Mouse (Mus musculus) limb, embryonic 11.5 days (tissue): ENCODE results near the gene Rps26. TPM values are rescaled to one million over a fixed set of nuclear protein-coding genes. Genes with fewer than 3 reads are reported as not detected.

Experiments
- ATAC-seq: fragments of 200-750 bp; cut with Nextera tagmentation; 2 replicates; pipeline ENCODE4 v1.8.0; 2017; ENCODE audit warnings: low read depth; ENCODE audit not compliant: insufficient number of reproducible peaks, low FRiP score, low TSS enrichment
- DNase-seq: peaks from one replicate; pipeline ENCODE4 v3.0.0-alpha.2; 2015; ENCODE audit warnings: low spot score
- H3K27ac ChIP-seq: fragments of 300-500 bp; sonication (generic); replicated peaks from 2 replicates; pipeline ENCODE4 v1.5.1; 2014; ENCODE audit warnings: low read depth, mild to moderate bottlenecking, low read length
- H3K27me3 ChIP-seq: fragments of 300-500 bp; sonication (generic); 2 replicates; pipeline ENCODE4 v1.6.1; 2014; ENCODE audit warnings: mild to moderate bottlenecking, low read length, mixed read lengths; ENCODE audit not compliant: control insufficient read depth, insufficient read depth
- H3K36me3 ChIP-seq: fragments of 300-500 bp; sonication (generic); 2 replicates; pipeline ENCODE4 v1.6.1; 2014; ENCODE audit warnings: mild to moderate bottlenecking, low read length, moderate library complexity, mixed read lengths; ENCODE audit not compliant: control insufficient read depth, insufficient read depth
- H3K4me1 ChIP-seq: fragments of 300-500 bp; sonication (generic); 2 replicates; pipeline ENCODE4 v1.6.1; 2014; ENCODE audit warnings: low read length, mixed read lengths; ENCODE audit not compliant: control insufficient read depth, insufficient read depth
- H3K4me2 ChIP-seq: fragments of 300-500 bp; sonication (generic); 2 replicates; pipeline ENCODE4 v1.6.1; 2014; ENCODE audit warnings: low read depth, mild to moderate bottlenecking, moderate library complexity; ENCODE audit not compliant: severe bottlenecking
- H3K4me3 ChIP-seq: fragments of 300-500 bp; sonication (generic); 2 replicates; pipeline ENCODE4 v1.5.1; 2014; ENCODE audit warnings: low read depth, low read length
- H3K9ac ChIP-seq: fragments of 300-500 bp; sonication (generic); 2 replicates; pipeline ENCODE4 v1.6.1; 2014; ENCODE audit warnings: mild to moderate bottlenecking, low read length
- H3K9me3 ChIP-seq: fragments of 300-500 bp; sonication (generic); 2 replicates; pipeline ENCODE4 v1.6.1; 2016; ENCODE audit warnings: low read length; ENCODE audit not compliant: control insufficient read depth
- WGBS: fragments of 180-500 bp; shearing (Covaris S2); extraction: QIAGEN DNeasy Blood & Tissue Kit; methylation state at CpG from one replicate; pipeline ENCODE4 v1.1.7; 2014; 5-methylcytosine and 5-hydroxymethylcytosine counted together
- polyA plus RNA-seq: library from polyadenylated mRNA; unstranded; fragments of >200 nt; fragmentation: Nextera tagmentation; extraction: Ambion mirVana; gene quantifications from 2 replicates; pipeline ENCODE4 v1.2.1, GENCODE M21; 2014

Gene Rps26
- polyA plus RNA-seq, 1 experiment from 2014 or later, result 831 TPM

DNA sequence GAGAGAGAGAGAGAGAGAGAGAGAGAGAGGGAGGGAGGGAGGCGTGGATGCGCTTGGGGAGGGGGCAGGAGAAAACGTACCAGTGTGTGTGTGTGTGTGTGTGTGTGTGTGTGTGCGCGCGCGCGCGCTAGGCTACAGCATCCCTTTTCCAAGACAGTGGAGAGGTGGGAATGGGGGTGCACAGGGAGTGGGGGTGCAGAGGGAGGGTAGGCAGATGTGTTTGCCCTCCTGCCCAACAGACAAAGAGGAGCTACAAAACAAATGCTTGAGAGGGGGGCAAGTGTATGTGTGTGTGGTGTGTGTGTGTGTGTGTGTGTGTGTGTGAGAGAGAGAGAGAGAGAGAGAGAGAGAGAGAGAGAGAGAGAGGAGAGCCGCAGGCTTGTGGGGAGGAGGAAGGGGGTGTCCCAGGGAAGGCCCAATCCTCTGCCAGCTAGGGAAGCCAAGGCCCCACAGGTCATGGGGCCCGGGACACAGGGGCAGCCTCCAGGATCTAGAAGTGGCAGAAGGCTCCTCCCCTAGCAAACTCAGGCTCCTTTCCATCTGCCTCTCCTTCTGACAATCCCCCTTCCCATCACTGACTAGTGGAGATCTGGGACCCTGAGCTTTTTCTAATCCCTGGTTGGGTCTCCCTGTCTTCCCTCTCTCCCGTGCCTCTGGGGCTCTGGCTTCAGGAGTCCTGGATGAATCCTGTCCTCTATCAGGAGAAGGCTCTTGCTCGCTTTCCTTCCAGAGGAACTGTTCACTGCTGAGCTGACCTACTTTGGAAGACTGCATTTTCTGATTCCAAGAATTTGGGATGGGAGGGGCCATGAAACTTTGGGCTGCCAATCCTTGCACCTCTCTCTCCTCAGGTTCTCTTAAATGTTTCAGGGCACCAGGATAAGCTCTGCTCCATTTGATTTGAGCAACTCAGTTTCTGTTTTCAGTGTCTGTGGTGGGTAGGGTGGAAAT, 19.9 kb upstream of the Rps26 start:
- Histone ChIP-seq H3K27ac (no peak overlapping the region), H3K4me1 (peaks cover 4% of the 10 kb centered on the region; the same call in 1 of the 2 replicates), H3K27me3 (no peaks in the 10 kb centered on the region), H3K4me2 (peak overlapping the region; percentile 72), H3K4me3 (peak overlapping the region; percentile 48), H3K9me3 (no peaks in the 10 kb centered on the region), H3K9ac (peak overlapping the region; percentile 43; the same call in 1 of the 2 replicates), H3K36me3 (no peaks in the 10 kb centered on the region)
- 7% methylated on average over 12 of the region's 13 CpGs for whole genome bisulfite sequencing
- ATAC-seq (peak; percentile 65; the same call in 1 of the 2 replicates), DNase-seq (peak; percentile 54)

DNA sequence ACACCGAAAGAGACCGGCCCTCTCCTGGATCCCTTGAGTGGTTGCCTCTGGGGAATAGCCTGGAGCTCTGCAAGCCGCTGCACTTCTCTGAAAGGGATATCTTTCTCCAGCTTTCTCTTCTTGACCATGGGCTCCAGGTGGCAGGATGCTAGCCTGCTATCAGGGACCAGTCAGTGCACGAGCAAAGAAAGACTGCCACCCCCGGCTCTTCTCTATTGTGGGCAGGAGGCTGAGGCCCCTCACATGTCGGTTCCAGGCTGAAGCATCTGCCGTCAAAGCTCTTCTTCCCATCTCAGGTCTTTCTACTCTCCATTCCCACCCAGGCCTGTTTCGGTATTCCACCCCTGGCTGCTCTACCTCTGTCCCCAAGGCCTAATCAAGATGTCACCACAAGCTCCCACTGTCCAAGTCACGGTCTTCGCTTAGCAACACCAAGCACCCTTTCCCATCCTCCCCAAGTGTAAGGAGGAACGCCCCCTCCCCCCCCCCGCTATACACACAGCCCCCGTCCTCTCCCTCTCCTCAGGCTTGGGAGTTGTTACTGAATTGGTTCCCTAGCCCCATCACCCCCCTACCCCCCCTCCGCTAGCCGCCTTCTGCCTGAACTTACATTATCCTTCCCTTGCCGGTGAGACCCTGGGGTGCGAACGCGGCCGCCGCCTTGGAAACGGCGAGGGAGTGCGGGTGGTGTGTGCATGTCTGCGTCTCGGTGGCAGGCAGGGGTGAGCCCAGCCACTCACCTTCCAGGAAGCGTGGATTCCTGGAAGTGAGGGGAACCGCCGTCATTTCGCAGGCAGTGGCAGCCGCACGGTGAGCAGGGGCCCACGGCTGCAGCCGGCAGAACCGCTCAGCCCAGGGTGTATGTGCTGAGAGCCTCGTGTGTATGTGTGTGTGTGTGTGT, 18.8 kb upstream of the Rps26 start, which contains the start of gene Ikzf4:
TSS of gene Ikzf4 (minus strand) at position 881 of the 901 bp plus-strand sequence.
- peak within 1 kb of the TSS; percentile 48 for H3K4me3 ChIP-seq
- peak; percentile 75 for ATAC-seq
- H3K9me3 ChIP-seq, result no peaks in the 10 kb centered on the region
- H3K9ac ChIP-seq, result peak within 1 kb of the TSS; percentile 60
- H3K4me1 ChIP-seq, result peaks cover 4% of the 10 kb centered on the region; the same call in 1 of the 2 replicates
- no peaks in the 10 kb centered on the region for H3K27me3 ChIP-seq
- H3K36me3 ChIP-seq, result no peaks in the 10 kb centered on the region
- 2% methylated on average over 36 of the region's 36 CpGs for WGBS
- peak; percentile 72 for DNase-seq
- H3K4me2 ChIP-seq, result peak within 1 kb of the TSS; percentile 72
- no peak within 1 kb of the TSS for H3K27ac ChIP-seq

DNA sequence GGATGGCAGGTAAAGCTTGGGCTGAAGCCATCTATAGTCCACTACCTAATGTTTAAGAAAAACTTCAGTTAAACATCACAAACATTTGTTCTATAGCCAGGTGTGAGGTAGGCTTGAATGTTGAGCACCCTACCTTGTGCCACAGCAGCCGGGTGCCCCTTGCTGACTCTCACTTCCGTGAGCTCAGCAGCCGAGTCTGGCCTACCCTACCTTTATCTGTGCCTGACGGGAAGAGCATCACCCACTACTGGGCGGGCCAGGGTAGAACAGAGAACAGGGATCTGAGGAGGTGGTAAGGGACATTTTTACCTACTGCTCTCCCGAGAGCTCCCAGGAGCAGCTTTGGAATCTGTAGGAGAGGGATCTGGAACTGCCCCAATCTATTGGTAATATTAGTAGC, 16.2 kb upstream of the Rps26 start:
- H3K9ac ChIP-seq, result no peak overlapping the region
- 91% methylated on average over 6 of the region's 6 CpGs for WGBS
- ATAC-seq (no peak), DNase-seq (no peak)
- no peak overlapping the region for H3K4me2 ChIP-seq
- no peak overlapping the region for H3K4me3 ChIP-seq
- H3K9me3 ChIP-seq, result no peaks in the 10 kb centered on the region
- no peaks in the 10 kb centered on the region for H3K27me3 ChIP-seq
- peaks cover 4% of the 10 kb centered on the region; the same call in 1 of the 2 replicates for H3K4me1 ChIP-seq
- H3K36me3 ChIP-seq, result no peaks in the 10 kb centered on the region
- no peak overlapping the region for H3K27ac ChIP-seq

DNA sequence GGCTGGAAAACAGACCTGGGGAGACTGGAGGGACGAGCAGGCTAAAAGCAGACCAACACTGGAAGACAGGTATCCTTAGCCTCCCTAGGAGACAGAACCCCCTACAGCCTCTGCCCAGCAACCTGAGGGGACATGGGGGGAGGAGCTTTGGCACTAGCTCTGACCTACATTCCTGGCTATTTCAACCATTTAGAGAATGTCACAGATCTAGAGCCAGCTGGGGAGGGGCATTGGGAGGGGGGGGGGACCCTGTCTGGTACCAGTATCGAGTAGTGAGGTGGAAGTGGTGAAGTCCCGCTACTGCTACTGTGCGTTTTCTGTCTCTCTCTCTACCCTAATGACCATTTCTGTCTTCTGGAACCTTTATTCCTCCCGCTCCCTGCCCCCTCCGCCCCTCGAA, 15.3 kb upstream of the Rps26 start:
- H3K4me1 ChIP-seq, result peaks cover 4% of the 10 kb centered on the region; the same call in 1 of the 2 replicates
- H3K36me3 ChIP-seq, result no peaks in the 10 kb centered on the region
- no peak overlapping the region for H3K9ac ChIP-seq
- DNase-seq, result no peak
- no peak overlapping the region for H3K27ac ChIP-seq
- H3K4me3 ChIP-seq, result no peak overlapping the region
- H3K4me2 ChIP-seq, result no peak overlapping the region
- no peaks in the 10 kb centered on the region for H3K27me3 ChIP-seq
- ATAC-seq, result no peak
- WGBS, result 82% methylated on average over 7 of the region's 7 CpGs
- no peaks in the 10 kb centered on the region for H3K9me3 ChIP-seq

DNA sequence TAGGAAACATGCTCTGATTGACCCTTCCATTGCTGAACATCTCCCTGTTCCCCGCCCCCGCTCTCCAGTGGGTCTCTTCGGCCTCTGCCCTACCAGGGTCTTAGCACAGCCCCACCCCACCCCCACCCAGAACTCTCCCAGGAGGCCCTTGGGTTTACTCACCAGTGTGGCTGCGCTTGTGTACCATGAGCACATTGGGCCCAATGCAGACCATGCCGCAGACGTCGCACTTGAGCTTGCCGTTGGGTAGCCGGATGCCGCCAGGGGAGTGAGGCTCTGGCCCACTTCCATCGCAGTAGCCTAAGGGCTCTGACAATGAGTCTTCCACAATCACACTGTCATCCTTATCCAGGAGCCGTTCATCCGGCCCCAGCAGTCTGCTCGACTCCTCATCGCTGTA, 14.3 kb upstream of the Rps26 start:
- Histone ChIP-seq H3K4me2 (no peak overlapping the region), H3K4me1 (no peaks in the 10 kb centered on the region), H3K9me3 (no peaks in the 10 kb centered on the region), H3K27ac (no peak overlapping the region), H3K4me3 (no peak overlapping the region), H3K9ac (no peak overlapping the region), H3K27me3 (no peaks in the 10 kb centered on the region), H3K36me3 (no peaks in the 10 kb centered on the region)
- DNase-seq, result no peak
- WGBS, result 94% methylated on average over 15 of the region's 15 CpGs
- ATAC-seq, result no peak

DNA sequence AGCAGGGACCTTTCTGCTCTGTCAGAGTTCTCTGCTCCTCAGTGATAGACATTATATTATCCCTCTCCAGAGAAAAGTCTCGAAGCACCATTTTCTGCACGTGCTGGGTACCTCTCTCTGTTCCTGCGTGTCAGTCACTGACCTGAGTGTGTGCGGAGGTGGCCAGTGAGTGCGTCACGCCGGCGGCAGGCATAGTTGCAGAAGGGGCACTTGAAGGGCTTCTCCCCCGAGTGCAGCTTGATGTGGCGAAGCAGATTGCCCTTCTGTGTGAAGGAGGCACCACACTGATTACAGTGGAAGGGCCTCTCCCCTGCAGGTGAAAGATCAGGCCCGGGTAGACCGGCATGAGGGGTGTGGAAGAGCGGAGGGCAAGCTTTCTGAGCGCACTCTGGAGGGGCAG, 13.5 kb upstream of the Rps26 start:
- no peak for DNase-seq
- Histone ChIP-seq H3K4me2 (no peak overlapping the region), H3K36me3 (no peaks in the 10 kb centered on the region), H3K4me3 (no peak overlapping the region), H3K9ac (no peak overlapping the region), H3K4me1 (no peaks in the 10 kb centered on the region), H3K9me3 (no peaks in the 10 kb centered on the region), H3K27ac (no peak overlapping the region), H3K27me3 (no peaks in the 10 kb centered on the region)
- 92% methylated on average over 14 of the region's 14 CpGs for WGBS
- ATAC-seq, result no peak

DNA sequence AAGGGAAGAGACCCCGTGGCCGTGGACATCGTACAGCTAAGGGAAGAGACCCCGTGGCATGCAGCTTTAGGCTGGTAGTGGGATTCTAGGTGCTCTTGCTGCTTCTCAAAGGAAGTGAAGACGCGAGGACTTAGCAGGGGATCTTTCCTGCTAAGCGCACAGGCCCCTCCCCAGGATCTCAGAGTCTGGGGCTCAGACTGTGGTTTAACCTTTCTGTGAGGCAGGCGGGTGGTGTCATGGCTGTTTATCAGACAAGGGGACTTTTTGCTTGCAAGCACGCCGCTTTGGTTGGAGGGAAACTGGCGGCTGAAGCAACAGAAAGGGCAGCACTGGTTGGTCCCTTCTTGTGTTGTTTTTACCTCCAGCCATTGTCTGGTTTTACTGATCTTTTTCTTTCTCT, 10.5 kb upstream of the Rps26 start:
- H3K9ac ChIP-seq, result no peak overlapping the region
- DNase-seq, result no peak

DNA sequence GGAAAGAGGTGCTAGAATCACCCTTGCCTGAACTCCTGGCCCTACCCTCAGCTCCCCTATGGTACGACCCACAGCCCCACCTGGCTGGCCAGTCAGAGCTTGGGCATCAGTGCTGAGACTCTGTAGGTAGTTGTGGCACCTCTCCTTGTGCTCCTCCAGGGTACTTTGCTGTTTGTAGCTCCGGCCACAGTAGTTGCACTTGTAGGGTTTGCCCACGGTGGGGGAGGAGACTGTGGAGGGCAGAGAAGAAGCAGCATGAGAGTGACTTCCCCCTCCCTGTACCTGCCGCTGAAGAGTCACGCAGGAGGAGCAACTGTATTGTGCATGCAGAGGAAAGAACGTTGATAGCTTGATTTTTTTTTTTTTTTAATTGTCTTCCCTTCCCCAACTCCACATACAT, 10.0 kb upstream of the Rps26 start:
- no peaks in the 10 kb centered on the region for H3K27me3 ChIP-seq
- no peak for ATAC-seq
- H3K27ac ChIP-seq, result no peak overlapping the region
- no peak for DNase-seq
- peaks cover 2% of the 10 kb centered on the region; the same call in 1 of the 2 replicates for H3K36me3 ChIP-seq
- no peak overlapping the region for H3K4me2 ChIP-seq
- H3K9ac ChIP-seq, result no peak overlapping the region
- no peaks in the 10 kb centered on the region for H3K4me1 ChIP-seq
- WGBS, result 61% methylated on average over 6 of the region's 6 CpGs
- H3K4me3 ChIP-seq, result no peak overlapping the region
- H3K9me3 ChIP-seq, result no peaks in the 10 kb centered on the region

More for the DNA sequence above, 10.5 kb upstream of the Rps26 start:
- Histone ChIP-seq H3K4me3 (no peak overlapping the region), H3K4me1 (no peaks in the 10 kb centered on the region), H3K27ac (no peak overlapping the region), H3K36me3 (peaks cover 2% of the 10 kb centered on the region; the same call in 1 of the 2 replicates), H3K27me3 (no peaks in the 10 kb centered on the region), H3K9me3 (no peaks in the 10 kb centered on the region), H3K4me2 (no peak overlapping the region)
- ATAC-seq, result no peak
- WGBS, result 34% methylated on average over 11 of the region's 11 CpGs
